Mouse (Mus musculus): ENCODE data around the gene Ifitm6. TPM values are rescaled to one million over a fixed set of nuclear protein-coding genes. Genes with fewer than 3 reads are reported as not detected.
"Not testable (repeated sequence)": the region's sequence is repeated elsewhere in the genome, so short reads cannot be mapped to it uniquely, and the experiment has no call there.

Gene Ifitm6
- total and polyA plus RNA-seq, 3 experiments, result not detected

DNA sequence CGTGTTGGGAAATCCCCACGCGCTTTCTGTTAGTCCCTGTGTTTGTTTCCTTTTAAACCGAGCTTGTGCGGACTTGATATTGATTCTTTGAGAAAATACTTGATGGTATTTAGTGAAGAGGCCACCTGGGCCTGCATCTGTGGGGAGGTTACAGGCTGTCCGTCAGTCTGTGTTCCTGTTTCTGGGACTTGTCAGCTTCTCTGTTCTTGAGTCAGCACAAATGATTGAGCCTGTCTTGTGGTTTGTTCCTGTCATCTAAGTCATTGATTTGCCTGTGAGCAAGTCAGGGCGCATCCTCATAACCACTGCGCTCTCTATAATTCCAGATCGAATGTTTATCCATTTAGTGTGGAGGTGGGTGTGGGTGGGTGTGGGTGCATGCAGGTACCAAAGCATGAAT lies 41.0 kb downstream of the Ifitm6 start:
- H3K79me2 ChIP-seq (replicated peaks; ENCODE audit: control insufficient read depth, extremely low read depth, insufficient read depth, poor library complexity, severe bottlenecking); H3K4me2 ChIP-seq (ENCODE audit: insufficient read depth, low read depth, poor library complexity, severe bottlenecking); H3K9ac ChIP-seq (ENCODE audit: insufficient read depth, low read depth); H3K36me3 ChIP-seq (replicated peaks in 1 of 2; ENCODE audit: control insufficient read depth in 1 of 2, insufficient read depth in 1 of 2, low read length in 1 of 2); dilution Hi-C loops (cut with MboI; ENCODE audit: extremely low pct_ligation_motif_present, extremely low pct_unique_long_range_greater_than_20kb, low sequenced_read_pairs); H3K4me3 ChIP-seq (replicated peaks in 1 of 3; ENCODE audit: low read depth in 2 of 3, low read length in 2 of 3, poor library complexity in 1 of 3); H3K27me3 ChIP-seq (replicated peaks); H3K9me3 ChIP-seq (replicated peaks; ENCODE audit: low read length): not testable (repeated sequence)
- Histone ChIP-seq H3K27ac (ENCODE audit: insufficient read depth, low read depth) (peak overlapping the region; percentile 47), H3K4me1 (ENCODE audit: control insufficient read depth in 1 of 2, insufficient read depth in 2 of 2) (peaks cover 3 to 44% of the 10 kb centered on the region in 2 experiments)
- in situ Hi-C loops (cut with MboI; ENCODE audit: low pct_ligation_motif_present, low pct_unique_long_range_greater_than_20kb, low sequenced_read_pairs), result loop anchor here (25.0 kb wide), 1 partner anchor 386 kb away; no protein-coding TSS in a partner anchor
- TF ChIP-seq TCF12 (IDR thresholded peaks at IDR 0.05; ENCODE audit: low read depth, low read length) (peak; percentile 81), RCOR1 (conservative IDR thresholded peaks at IDR 0.05; ENCODE audit: low read depth, low read length) (0 out of 2 replicates have a peak, but pooled peaks have one; percentile 35), IRF4 (IDR thresholded peaks at IDR 0.05; ENCODE audit: low read depth, low read length) (peak; percentile 87), CHD2 (IDR thresholded peaks at IDR 0.05; ENCODE audit: low read length) (peak; percentile 24; the same call in 1 of the 2 replicates), ETS1 (conservative IDR thresholded peaks at IDR 0.05; ENCODE audit: low read depth, low read length) (peak; percentile 60; the same call in 1 of the 2 replicates), MAFK (IDR thresholded peaks at IDR 0.05; ENCODE audit: insufficient replicate concordance, low read length) (peak; percentile 89), MYC (IDR thresholded peaks at IDR 0.05; ENCODE audit: low read depth, low read length) (peak; percentile 52; the same call in 1 of the 2 replicates), CHD1 (IDR thresholded peaks at IDR 0.05; ENCODE audit: low read depth, low read length) (peak; percentile 95; the same call in 1 of the 2 replicates), MEF2A (IDR thresholded peaks at IDR 0.05; ENCODE audit: borderline replicate concordance, low read depth, low read length) (peak; percentile 18; the same call in 1 of the 2 replicates), BHLHE40 (IDR thresholded peaks at IDR 0.05; ENCODE audit: low read depth, low read length) (peak; percentile 55), EP300 (IDR thresholded peaks at IDR 0.05; ENCODE audit: low read length) (peak; percentile 84), JUND (conservative IDR thresholded peaks at IDR 0.05; ENCODE audit: low read depth, low read length) (peak; percentile 49; the same call in 1 of the 2 replicates)
- peak; percentile 84 for DNase-seq (ENCODE audit: extremely low read depth)

DNA sequence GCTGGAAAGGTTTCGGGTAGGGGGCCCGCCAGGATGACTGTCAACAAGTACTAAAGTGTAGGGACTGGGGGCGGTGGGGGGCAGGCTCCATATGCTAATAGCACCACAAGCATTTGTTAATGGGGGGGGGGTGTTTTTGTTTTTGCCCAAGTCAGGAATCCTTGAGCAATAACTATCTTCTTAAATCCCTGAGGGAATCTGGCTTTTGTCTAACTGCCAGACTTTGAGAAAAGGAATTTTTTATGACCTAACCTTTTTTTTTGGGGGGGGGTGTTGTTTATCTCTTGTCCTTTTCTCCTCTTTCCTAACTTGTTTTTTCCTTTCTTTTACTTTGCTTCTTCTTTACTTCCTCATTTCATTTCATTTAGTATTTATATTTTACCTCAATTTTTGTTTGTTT lies 42.3 kb downstream of the Ifitm6 start:
- dilution Hi-C loops (cut with MboI; ENCODE audit: extremely low pct_ligation_motif_present, extremely low pct_unique_long_range_greater_than_20kb, low sequenced_read_pairs), result no loop called here
- Histone ChIP-seq H3K9me3 (replicated peaks; ENCODE audit: low read length) (no peaks in the 10 kb centered on the region), H3K4me1 (ENCODE audit: control insufficient read depth in 1 of 2, insufficient read depth in 2 of 2) (peaks cover 10 to 54% of the 10 kb centered on the region in 2 experiments), H3K4me2 (ENCODE audit: insufficient read depth, low read depth, poor library complexity, severe bottlenecking) (no peak overlapping the region), H3K27ac (ENCODE audit: insufficient read depth, low read depth) (no peak overlapping the region), H3K4me3 (replicated peaks in 1 of 3; ENCODE audit: low read depth in 2 of 3, low read length in 2 of 3, poor library complexity in 1 of 3) (no peak overlapping the region), H3K27me3 (replicated peaks) (no peaks in the 10 kb centered on the region), H3K36me3 (replicated peaks in 1 of 2; ENCODE audit: control insufficient read depth in 1 of 2, insufficient read depth in 1 of 2, low read length in 1 of 2) (no peaks in the 10 kb centered on the region), H3K79me2 (replicated peaks; ENCODE audit: control insufficient read depth, extremely low read depth, insufficient read depth, poor library complexity, severe bottlenecking) (no peaks in the 10 kb centered on the region), H3K9ac (ENCODE audit: insufficient read depth, low read depth) (no peak overlapping the region)
- in situ Hi-C loops (cut with MboI; ENCODE audit: low pct_ligation_motif_present, low pct_unique_long_range_greater_than_20kb, low sequenced_read_pairs), result loop anchor here (25.0 kb wide), 1 partner anchor 387 kb away; no protein-coding TSS in a partner anchor
- TF ChIP-seq IRF4 (IDR thresholded peaks at IDR 0.05; ENCODE audit: low read depth, low read length), result no peak
- no peak for TF ChIP-seq ZKSCAN1 (IDR thresholded peaks at IDR 0.05; ENCODE audit: borderline replicate concordance, low read depth, low read length)
- no peak for TF ChIP-seq CHD1 (IDR thresholded peaks at IDR 0.05; ENCODE audit: low read depth, low read length)
- TF ChIP-seq NRF1 (IDR thresholded peaks at IDR 0.05; ENCODE audit: low read depth, low read length), result no peak
- no peak for TF ChIP-seq MEF2A (IDR thresholded peaks at IDR 0.05; ENCODE audit: borderline replicate concordance, low read depth, low read length)
- no peak for TF ChIP-seq MXI1 (IDR thresholded peaks at IDR 0.05; ENCODE audit: low read depth, low read length)
- TF ChIP-seq NELFE (IDR thresholded peaks at IDR 0.05; ENCODE audit: low read depth, low read length), result no peak
- TF ChIP-seq BHLHE40 (IDR thresholded peaks at IDR 0.05; ENCODE audit: low read depth, low read length), result no peak
- TF ChIP-seq JUND (conservative IDR thresholded peaks at IDR 0.05; ENCODE audit: low read depth, low read length), result no peak
- TF ChIP-seq HCFC1 (IDR thresholded peaks at IDR 0.05; ENCODE audit: low read depth, low read length), result no peak
- TF ChIP-seq SIN3A (IDR thresholded peaks at IDR 0.05; ENCODE audit: low read length), result no peak
- no peak for TF ChIP-seq ETS1 (conservative IDR thresholded peaks at IDR 0.05; ENCODE audit: low read depth, low read length)
- TF ChIP-seq ZMIZ1 (IDR thresholded peaks at IDR 0.05; ENCODE audit: low read depth, low read length), result no peak
- no peak for TF ChIP-seq RAD21 (IDR thresholded peaks at IDR 0.05; ENCODE audit: low read depth, low read length)
- TF ChIP-seq USF2 (conservative IDR thresholded peaks at IDR 0.05; ENCODE audit: low read depth, low read length), result no peak
- no peak for TF ChIP-seq ZC3H11A (IDR thresholded peaks at IDR 0.05; ENCODE audit: low read depth, low read length)
- no peak for TF ChIP-seq MYC (IDR thresholded peaks at IDR 0.05; ENCODE audit: low read depth, low read length)
- no peak for TF ChIP-seq TBP (conservative IDR thresholded peaks at IDR 0.05; ENCODE audit: low read depth, low read length)
- no peak for DNase-seq (ENCODE audit: extremely low read depth)
